Mouse (Mus musculus) G1E-ER4 (cell line): ENCODE results near the gene Gfi1b. TPM values are rescaled to one million over a fixed set of nuclear protein-coding genes. Genes with fewer than 3 reads are reported as not detected.

ENCODE experiments used
- GATA1 ChIP-seq: IDR thresholded peaks from one replicate; pipeline ENCODE4 v1.8.0; 2012; ENCODE audit warnings: low read length, inconsistent platforms
- polyA plus RNA-seq: library from polyadenylated mRNA; stranded (reverse); fragments of >175 nt; gene quantifications from 2 replicates; pipeline ENCODE4 v1.2.3, GENCODE M21; 2012

The Gfi1b gene
- 391 and 491 TPM in 2 replicates for polyA plus RNA-seq

- TF ChIP-seq GATA1: peak; percentile 36
Measured at GRCm38 (mm10) chr2:28621664-28622171, at the start of gene Gfi1b. TSS of gene Gfi1b (minus strand) at chr2:28621982.

- TF ChIP-seq GATA1: no peak
Measured at GRCm38 (mm10) chr2:28671438-28671837, 49.7 kb upstream of the Gfi1b start.

- no peak for TF ChIP-seq GATA1
Measured at GRCm38 (mm10) chr2:28665818-28666217, 44.0 kb upstream of the Gfi1b start.

GRCm38 (mm10) chr2:28662891-28663290 is 41.1 kb upstream of the Gfi1b start:
- TF ChIP-seq GATA1: no peak

- TF ChIP-seq GATA1: no peak
Measured at GRCm38 (mm10) chr2:28656216-28656615, 34.4 kb upstream of the Gfi1b start.

- TF ChIP-seq GATA1: no peak
Measured at GRCm38 (mm10) chr2:28654295-28654694, 32.5 kb upstream of the Gfi1b start.

- TF ChIP-seq GATA1: no peak
Measured at GRCm38 (mm10) chr2:28653351-28653750, 31.6 kb upstream of the Gfi1b start.

GRCm38 (mm10) chr2:28650526-28650925 is 28.7 kb upstream of the Gfi1b start:
- TF ChIP-seq GATA1: no peak

GRCm38 (mm10) chr2:28643081-28643480 is 21.3 kb upstream of the Gfi1b start:
- no peak for TF ChIP-seq GATA1

- TF ChIP-seq GATA1: no peak
Measured at GRCm38 (mm10) chr2:28641435-28641941, 19.7 kb upstream of the Gfi1b start.

GRCm38 (mm10) chr2:28640461-28641424 is 19.0 kb upstream of the Gfi1b start, which contains the start of gene Tsc1:
TSS of gene Tsc1 (plus strand) at chr2:28641228.
- no peak for TF ChIP-seq GATA1

- TF ChIP-seq GATA1: no peak
Measured at GRCm38 (mm10) chr2:28639794-28640193, 18.0 kb upstream of the Gfi1b start.

- TF ChIP-seq GATA1: no peak
Measured at GRCm38 (mm10) chr2:28638886-28639285, 17.1 kb upstream of the Gfi1b start.

GRCm38 (mm10) chr2:28638352-28638751 is 16.6 kb upstream of the Gfi1b start:
- TF ChIP-seq GATA1: no peak

- no peak for TF ChIP-seq GATA1
Measured at GRCm38 (mm10) chr2:28637106-28637845, 15.5 kb upstream of the Gfi1b start.

GRCm38 (mm10) chr2:28635199-28635598 is 13.4 kb upstream of the Gfi1b start:
- no peak for TF ChIP-seq GATA1
